Mouse (Mus musculus): ENCODE measurements at regions not wholly inside any gene's neighbourhood (a gene's known extent, or its start where the extent isn't known, plus 50 kb on each side); places are given as distances from the start of the nearest gene placed in this dataset.

DNA sequence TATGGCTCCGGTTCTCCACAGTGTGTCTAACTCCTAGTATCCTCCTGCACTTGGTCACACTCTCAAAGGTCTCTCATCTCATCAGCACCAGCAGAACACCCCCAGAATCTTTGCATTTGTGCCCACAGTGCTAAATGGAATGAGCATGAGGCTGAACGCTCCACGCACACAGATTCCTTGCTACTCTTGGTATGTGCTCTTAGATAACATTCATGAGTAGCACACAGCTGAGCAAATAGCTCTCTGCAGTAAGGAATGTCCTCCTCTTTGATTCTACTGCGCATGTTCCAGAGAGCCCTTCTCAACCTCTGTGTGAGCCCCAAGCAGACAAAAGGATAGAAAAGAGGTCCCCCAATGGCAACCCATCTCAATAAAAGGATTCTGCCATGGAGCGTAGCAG lies 326.1 kb upstream of the Zfp637 start:
- H3K27ac ChIP-seq (ENCODE audit: low read length), result no peak overlapping the region
- no peaks in the 10 kb centered on the region for H3K27me3 ChIP-seq (ENCODE audit: insufficient read depth, low read length)
- H3K4me3 ChIP-seq (ENCODE audit: low read length), result no peak overlapping the region
- 82% methylated on average over 5 of the region's 5 CpGs for WGBS
- H3K9ac ChIP-seq (replicated peaks; ENCODE audit: low read length), result no peak overlapping the region
- peaks cover 13% of the 10 kb centered on the region; the same call in 1 of the 2 replicates for H3K4me1 ChIP-seq (ENCODE audit: insufficient read depth, low read length)
- H3K9me3 ChIP-seq (ENCODE audit: low read length), result no peaks in the 10 kb centered on the region
- ATAC-seq (ENCODE audit: low FRiP score, low TSS enrichment), result peak; percentile 49; the same call in 1 of the 2 replicates
- H3K36me3 ChIP-seq (ENCODE audit: insufficient read depth, low read length), result no peaks in the 10 kb centered on the region
- no peak overlapping the region for H3K4me2 ChIP-seq (replicated peaks; ENCODE audit: low read depth, low read length)

DNA sequence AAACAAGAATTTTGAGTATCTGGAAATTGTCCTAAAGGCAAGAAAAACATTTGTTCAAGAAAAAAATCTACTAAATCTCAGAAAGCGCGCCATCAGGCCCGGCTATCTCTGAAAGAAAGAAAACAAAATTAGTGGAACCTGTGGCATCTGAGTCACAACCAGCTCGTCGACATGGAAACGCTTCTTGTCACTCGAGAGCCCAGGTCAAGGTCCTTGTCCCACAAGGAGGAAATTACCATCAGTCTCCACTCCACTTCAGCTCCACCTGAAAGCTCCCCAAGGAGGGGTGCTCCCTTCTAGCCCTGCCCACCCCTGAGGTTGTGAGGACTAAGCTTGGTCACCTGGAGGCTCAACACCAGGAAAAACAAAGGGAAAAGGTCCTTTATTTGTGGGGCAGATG lies 324.1 kb upstream of the Zfp637 start:
- no peak overlapping the region for H3K9ac ChIP-seq (replicated peaks; ENCODE audit: low read length)
- no peaks in the 10 kb centered on the region for H3K36me3 ChIP-seq (ENCODE audit: insufficient read depth, low read length)
- no peak for ATAC-seq (ENCODE audit: low FRiP score, low TSS enrichment)
- peaks cover 9% of the 10 kb centered on the region; the same call in 1 of the 2 replicates for H3K4me1 ChIP-seq (ENCODE audit: insufficient read depth, low read length)
- no peaks in the 10 kb centered on the region for H3K9me3 ChIP-seq (ENCODE audit: low read length)
- H3K27me3 ChIP-seq (ENCODE audit: insufficient read depth, low read length), result no peaks in the 10 kb centered on the region
- H3K4me3 ChIP-seq (ENCODE audit: low read length), result no peak overlapping the region
- 25% methylated on average over 7 of the region's 7 CpGs for WGBS
- no peak overlapping the region for H3K4me2 ChIP-seq (replicated peaks; ENCODE audit: low read depth, low read length)
- no peak overlapping the region for H3K27ac ChIP-seq (ENCODE audit: low read length)

DNA sequence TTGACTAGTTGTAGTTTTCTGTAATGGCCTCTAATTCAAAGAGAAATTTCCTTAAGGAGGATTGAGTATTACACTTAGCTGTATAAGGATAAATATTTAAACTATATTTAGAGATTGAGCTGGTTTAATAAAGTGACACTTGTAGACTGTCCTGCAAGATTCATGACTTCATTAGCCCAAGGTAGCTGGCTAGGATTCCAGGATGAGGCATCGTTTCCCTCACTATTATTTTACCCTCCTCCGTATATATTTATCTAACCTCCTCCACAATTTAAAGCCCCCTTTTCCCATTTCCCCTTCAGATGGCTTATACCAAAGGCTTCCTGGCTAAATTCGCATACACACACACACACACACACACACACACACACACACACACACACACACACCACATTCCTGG lies 322.0 kb upstream of the Zfp637 start:
- WGBS, result 7% methylated on average over 3 of the region's 3 CpGs
- ATAC-seq (ENCODE audit: low FRiP score, low TSS enrichment), result 0 out of 2 replicates have a peak, but pooled peaks have one; percentile 19
- H3K27ac ChIP-seq (ENCODE audit: low read length), result no peak overlapping the region
- no peak overlapping the region for H3K9ac ChIP-seq (replicated peaks; ENCODE audit: low read length)
- no peaks in the 10 kb centered on the region for H3K27me3 ChIP-seq (ENCODE audit: insufficient read depth, low read length)
- H3K4me1 ChIP-seq (ENCODE audit: insufficient read depth, low read length), result peaks cover 9% of the 10 kb centered on the region; the same call in 1 of the 2 replicates
- no peak overlapping the region for H3K4me3 ChIP-seq (ENCODE audit: low read length)
- no peak overlapping the region for H3K4me2 ChIP-seq (replicated peaks; ENCODE audit: low read depth, low read length)
- no peaks in the 10 kb centered on the region for H3K9me3 ChIP-seq (ENCODE audit: low read length)
- no peaks in the 10 kb centered on the region for H3K36me3 ChIP-seq (ENCODE audit: insufficient read depth, low read length)

DNA sequence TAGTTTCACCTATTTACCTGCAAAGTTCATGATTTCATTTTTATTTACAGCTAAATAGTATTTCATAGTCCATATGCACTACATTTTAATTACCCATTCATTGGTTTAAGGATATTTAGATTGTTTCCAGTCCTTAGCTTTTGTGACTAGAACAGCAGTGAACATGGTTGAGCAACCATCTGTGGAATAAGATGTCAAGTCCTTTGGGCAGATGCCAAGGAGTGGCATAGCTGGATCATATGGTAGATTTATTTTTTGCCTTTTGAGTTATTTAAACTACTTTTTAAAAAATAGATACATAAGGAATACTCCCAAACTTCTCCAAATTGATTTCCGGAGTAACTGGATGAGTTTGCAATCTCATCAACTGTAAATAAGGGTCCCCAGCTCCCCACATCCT lies 321.5 kb upstream of the Zfp637 start:
- H3K4me3 ChIP-seq (ENCODE audit: low read length), result no peak overlapping the region
- H3K9me3 ChIP-seq (ENCODE audit: low read length), result no peaks in the 10 kb centered on the region
- no peak for ATAC-seq (ENCODE audit: low FRiP score, low TSS enrichment)
- H3K9ac ChIP-seq (replicated peaks; ENCODE audit: low read length), result no peak overlapping the region
- H3K4me2 ChIP-seq (replicated peaks; ENCODE audit: low read depth, low read length), result no peak overlapping the region
- H3K27ac ChIP-seq (ENCODE audit: low read length), result no peak overlapping the region
- H3K27me3 ChIP-seq (ENCODE audit: insufficient read depth, low read length), result no peaks in the 10 kb centered on the region
- H3K36me3 ChIP-seq (ENCODE audit: insufficient read depth, low read length), result no peaks in the 10 kb centered on the region
- peaks cover 9% of the 10 kb centered on the region; the same call in 1 of the 2 replicates for H3K4me1 ChIP-seq (ENCODE audit: insufficient read depth, low read length)
- WGBS, result 69% methylated on average over 1 of the region's 1 CpGs

DNA sequence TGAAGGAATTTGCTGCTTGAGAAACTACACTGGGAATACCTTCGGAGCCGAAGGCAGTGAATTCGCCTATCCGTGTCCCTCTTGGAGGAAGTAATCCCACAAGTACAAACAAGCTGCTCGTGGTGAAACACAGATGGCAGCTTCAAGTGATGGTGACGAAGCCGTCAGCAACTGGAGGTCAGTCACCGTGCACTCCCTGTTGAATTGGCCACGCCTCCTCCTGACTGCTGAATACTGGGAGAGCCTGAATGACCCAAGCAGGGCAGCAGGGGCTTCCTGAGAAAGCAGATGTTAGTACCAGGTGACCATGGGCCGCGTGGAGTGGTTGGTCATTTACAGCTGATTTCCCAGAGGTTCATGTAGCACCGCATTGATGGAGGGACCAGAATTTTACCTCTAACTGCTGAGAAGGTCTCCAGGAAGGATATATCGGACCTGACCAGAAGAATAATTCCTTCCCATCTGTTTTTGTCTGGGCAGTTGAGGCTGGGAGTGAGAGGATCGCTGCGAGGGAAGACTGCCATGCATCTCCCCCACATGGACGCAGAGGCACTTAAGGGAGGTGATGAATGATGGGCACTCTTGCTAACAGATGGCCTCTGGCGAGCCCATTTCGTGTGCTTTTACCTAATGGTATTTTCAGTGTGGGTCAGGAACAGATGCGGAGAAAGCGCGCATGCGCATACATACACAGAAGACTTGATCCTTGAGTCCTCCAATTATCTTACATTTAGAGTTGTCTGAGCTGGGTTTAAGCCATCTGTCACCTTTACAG lies 314.6 kb upstream of the Zfp637 start:
- Histone ChIP-seq H3K9me3 (ENCODE audit: low read length) (no peaks in the 10 kb centered on the region), H3K27me3 (ENCODE audit: insufficient read depth, low read length) (no peaks in the 10 kb centered on the region), H3K4me3 (ENCODE audit: low read length) (no peak overlapping the region), H3K4me2 (replicated peaks; ENCODE audit: low read depth, low read length) (no peak overlapping the region), H3K9ac (replicated peaks; ENCODE audit: low read length) (no peak overlapping the region), H3K36me3 (ENCODE audit: insufficient read depth, low read length) (no peaks in the 10 kb centered on the region), H3K27ac (ENCODE audit: low read length) (no peak overlapping the region), H3K4me1 (ENCODE audit: insufficient read depth, low read length) (peaks cover 9% of the 10 kb centered on the region)
- peak; percentile 70 for ATAC-seq (ENCODE audit: low FRiP score, low TSS enrichment)
- 37% methylated on average over 22 of the region's 22 CpGs for WGBS

DNA sequence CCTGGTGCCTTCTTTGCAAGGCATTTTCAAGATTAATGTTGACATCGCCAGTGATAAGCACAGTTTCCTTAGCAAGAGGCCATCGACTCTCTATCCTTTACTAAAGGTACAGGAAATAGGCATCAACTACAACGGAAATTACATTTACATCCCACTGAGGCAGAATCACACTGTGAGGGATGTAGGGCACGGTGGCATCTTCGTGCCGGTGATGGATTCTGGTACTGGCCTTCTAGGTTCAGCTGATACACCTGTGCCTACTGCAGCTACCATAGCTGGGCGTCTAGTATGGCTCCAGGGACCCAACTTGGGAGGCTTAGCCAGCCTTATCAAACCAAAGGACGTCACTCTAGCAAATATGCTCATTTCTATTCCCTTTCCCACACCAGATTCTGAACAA lies 313.5 kb upstream of the Zfp637 start:
- no peak for ATAC-seq (ENCODE audit: low FRiP score, low TSS enrichment)
- H3K4me1 ChIP-seq (ENCODE audit: insufficient read depth, low read length), result peaks cover 9% of the 10 kb centered on the region
- no peaks in the 10 kb centered on the region for H3K36me3 ChIP-seq (ENCODE audit: insufficient read depth, low read length)
- no peaks in the 10 kb centered on the region for H3K27me3 ChIP-seq (ENCODE audit: insufficient read depth, low read length)
- no peak overlapping the region for H3K27ac ChIP-seq (ENCODE audit: low read length)
- no peak overlapping the region for H3K4me2 ChIP-seq (replicated peaks; ENCODE audit: low read depth, low read length)
- H3K4me3 ChIP-seq (ENCODE audit: low read length), result no peak overlapping the region
- 77% methylated on average over 8 of the region's 8 CpGs for WGBS
- H3K9me3 ChIP-seq (ENCODE audit: low read length), result no peaks in the 10 kb centered on the region
- no peak overlapping the region for H3K9ac ChIP-seq (replicated peaks; ENCODE audit: low read length)

DNA sequence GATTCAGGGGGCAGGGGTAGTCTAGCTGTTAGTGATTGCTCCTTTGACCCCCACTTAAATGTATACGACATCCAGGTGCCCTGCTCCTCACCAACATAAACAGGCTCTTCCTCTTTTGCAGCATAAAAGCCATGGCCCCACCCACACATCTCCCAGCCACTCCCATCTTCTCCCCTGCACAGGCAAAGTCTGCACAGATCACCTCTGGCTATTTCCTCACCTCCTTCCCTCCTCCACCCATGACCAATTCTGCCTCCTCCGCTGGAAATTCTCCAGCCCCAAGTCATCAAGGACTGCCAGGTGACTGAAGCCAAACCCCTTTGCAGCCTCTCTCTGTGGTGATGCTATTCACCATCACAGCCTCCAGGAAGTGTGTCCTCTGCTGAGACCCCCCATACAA lies 306.8 kb upstream of the Zfp637 start:
- H3K36me3 ChIP-seq (ENCODE audit: insufficient read depth, low read length), result no peaks in the 10 kb centered on the region
- no peaks in the 10 kb centered on the region for H3K9me3 ChIP-seq (ENCODE audit: low read length)
- no peak overlapping the region for H3K9ac ChIP-seq (replicated peaks; ENCODE audit: low read length)
- no peaks in the 10 kb centered on the region for H3K4me1 ChIP-seq (ENCODE audit: insufficient read depth, low read length)
- no peak overlapping the region for H3K27ac ChIP-seq (ENCODE audit: low read length)
- H3K4me2 ChIP-seq (replicated peaks; ENCODE audit: low read depth, low read length), result no peak overlapping the region
- 19% methylated on average over 2 of the region's 2 CpGs for WGBS
- H3K27me3 ChIP-seq (ENCODE audit: insufficient read depth, low read length), result 0 out of 2 replicates have a peak, but pooled peaks cover 2% of the 10 kb centered on the region
- H3K4me3 ChIP-seq (ENCODE audit: low read length), result no peak overlapping the region
- ATAC-seq (ENCODE audit: low FRiP score, low TSS enrichment), result no peak

DNA sequence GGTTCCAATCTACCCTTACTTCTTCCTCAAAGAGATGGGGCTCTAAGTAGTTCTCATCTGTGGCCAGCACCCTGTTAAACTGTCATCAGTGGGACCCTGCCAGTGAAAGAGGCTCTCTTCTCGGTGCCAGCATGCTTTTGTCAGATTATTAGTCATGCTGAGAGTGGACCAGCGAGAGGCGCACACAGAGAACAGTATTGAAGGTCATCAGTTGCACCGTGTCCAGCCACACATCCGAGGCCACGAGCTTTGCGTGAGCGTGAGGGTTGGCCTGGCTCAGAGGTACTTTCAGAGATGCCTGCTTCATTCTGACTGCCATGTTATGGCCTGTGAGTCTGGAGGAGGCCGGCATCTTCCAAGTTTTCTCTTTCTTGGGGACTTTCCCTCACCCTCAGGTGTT lies 306.0 kb upstream of the Zfp637 start:
- 0 out of 2 replicates have a peak, but pooled peaks cover 3% of the 10 kb centered on the region for H3K9me3 ChIP-seq (ENCODE audit: low read length)
- 93% methylated on average over 9 of the region's 9 CpGs for WGBS
- H3K4me3 ChIP-seq (ENCODE audit: low read length), result no peak overlapping the region
- no peaks in the 10 kb centered on the region for H3K4me1 ChIP-seq (ENCODE audit: insufficient read depth, low read length)
- no peak overlapping the region for H3K9ac ChIP-seq (replicated peaks; ENCODE audit: low read length)
- H3K27ac ChIP-seq (ENCODE audit: low read length), result no peak overlapping the region
- H3K4me2 ChIP-seq (replicated peaks; ENCODE audit: low read depth, low read length), result no peak overlapping the region
- H3K36me3 ChIP-seq (ENCODE audit: insufficient read depth, low read length), result no peaks in the 10 kb centered on the region
- no peak for ATAC-seq (ENCODE audit: low FRiP score, low TSS enrichment)
- H3K27me3 ChIP-seq (ENCODE audit: insufficient read depth, low read length), result 0 out of 2 replicates have a peak, but pooled peaks cover 2% of the 10 kb centered on the region

DNA sequence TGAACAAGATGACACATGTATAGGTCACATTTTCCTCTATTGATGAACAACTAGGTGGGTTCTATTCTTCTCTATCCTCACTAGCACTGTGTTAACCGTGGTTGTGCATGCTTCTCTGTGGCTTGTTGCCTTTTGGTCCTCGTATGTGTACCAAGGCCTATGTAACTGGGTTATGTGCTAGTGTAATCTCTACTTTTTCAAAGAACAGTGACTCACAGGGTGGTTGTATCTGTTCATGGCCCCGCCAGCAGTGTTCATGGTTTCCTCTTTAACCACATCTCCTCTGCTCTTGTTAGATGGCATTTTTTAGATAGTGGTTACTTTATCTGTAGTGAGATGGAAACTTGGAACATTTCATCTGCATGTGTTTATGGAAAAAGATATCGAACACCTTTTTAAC lies 304.9 kb upstream of the Zfp637 start:
- no peak for ATAC-seq (ENCODE audit: low FRiP score, low TSS enrichment)
- Histone ChIP-seq H3K4me3 (ENCODE audit: low read length) (no peak overlapping the region), H3K4me1 (ENCODE audit: insufficient read depth, low read length) (no peaks in the 10 kb centered on the region), H3K4me2 (replicated peaks; ENCODE audit: low read depth, low read length) (no peak overlapping the region), H3K36me3 (ENCODE audit: insufficient read depth, low read length) (no peaks in the 10 kb centered on the region), H3K9me3 (ENCODE audit: low read length) (0 out of 2 replicates have a peak, but pooled peaks cover 3% of the 10 kb centered on the region), H3K9ac (replicated peaks; ENCODE audit: low read length) (no peak overlapping the region), H3K27ac (ENCODE audit: low read length) (no peak overlapping the region), H3K27me3 (ENCODE audit: insufficient read depth, low read length) (0 out of 2 replicates have a peak, but pooled peaks cover 2% of the 10 kb centered on the region)
- 92% methylated on average over 4 of the region's 4 CpGs for WGBS

DNA sequence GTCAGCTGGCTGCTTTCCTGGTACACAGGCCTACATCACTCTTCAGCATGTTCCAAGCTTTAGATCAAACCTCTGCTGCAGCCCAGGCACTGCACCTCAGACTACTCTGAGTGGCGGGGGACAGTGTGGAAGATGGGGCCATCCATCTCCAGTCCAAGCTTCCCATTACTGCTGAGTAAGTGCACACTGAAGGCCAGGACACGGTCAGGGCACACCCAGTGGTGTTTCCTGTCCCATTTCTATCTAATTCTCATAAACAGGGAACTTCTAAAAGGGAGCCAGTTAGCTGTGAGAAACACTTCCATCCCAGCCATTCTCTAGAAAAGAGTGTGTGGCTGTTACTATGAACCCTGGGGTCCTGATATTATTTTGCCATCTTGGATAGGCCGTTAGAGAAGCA lies 298.5 kb upstream of the Zfp637 start:
- H3K9me3 ChIP-seq (ENCODE audit: low read length), result 0 out of 2 replicates have a peak, but pooled peaks cover 3% of the 10 kb centered on the region
- no peak overlapping the region for H3K27ac ChIP-seq (ENCODE audit: low read length)
- 81% methylated on average over 3 of the region's 3 CpGs for WGBS
- H3K27me3 ChIP-seq (ENCODE audit: insufficient read depth, low read length), result no peaks in the 10 kb centered on the region
- H3K4me2 ChIP-seq (replicated peaks; ENCODE audit: low read depth, low read length), result no peak overlapping the region
- H3K9ac ChIP-seq (replicated peaks; ENCODE audit: low read length), result no peak overlapping the region
- no peak for ATAC-seq (ENCODE audit: low FRiP score, low TSS enrichment)
- no peak overlapping the region for H3K4me3 ChIP-seq (ENCODE audit: low read length)
- no peaks in the 10 kb centered on the region for H3K36me3 ChIP-seq (ENCODE audit: insufficient read depth, low read length)
- no peaks in the 10 kb centered on the region for H3K4me1 ChIP-seq (ENCODE audit: insufficient read depth, low read length)
